Mouse (Mus musculus) lung, adult 2 months (tissue): Measurements from ENCODE around the gene Ppp1r12a. TPM values are rescaled to one million over a fixed set of nuclear protein-coding genes. Genes with fewer than 3 reads are reported as not detected.

Experiments
- DNase-seq: peaks from one replicate; pipeline ENCODE4 v3.0.0; 2022
- H3K4me1 ChIP-seq: fragments of 200-500 bp; 2 replicates; pipeline ENCODE4 v1.6.1; 2011; ENCODE audit warnings: low read length; ENCODE audit not compliant: control insufficient read depth, insufficient read depth
- H3K4me3 ChIP-seq: fragments of 200-500 bp; replicated peaks from 2 replicates; pipeline ENCODE3; 2011; ENCODE audit warnings: low read depth, mild to moderate bottlenecking, control low read depth, low read length; ENCODE audit errors: extremely low read depth
- CTCF ChIP-seq: fragments of 200-500 bp; IDR thresholded peaks from 2 replicates; pipeline ENCODE4 v1.5.1; 2011; ENCODE audit warnings: mild to moderate bottlenecking, low read length, control low read depth; ENCODE audit not compliant: insufficient read depth
- POLR2A ChIP-seq: fragments of 200-500 bp; IDR thresholded peaks from 2 replicates; pipeline ENCODE4 v1.6.1; 2011; ENCODE audit warnings: low read depth, mild to moderate bottlenecking, control low read depth, low read length, borderline replicate concordance; ENCODE audit errors: extremely low read depth
- WGBS: fragments of 180-500 bp; shearing (Covaris S2); methylation state at CpG from one replicate; pipeline ENCODE4 v1.1.7; 2018; 5-methylcytosine and 5-hydroxymethylcytosine counted together
- polyA plus RNA-seq: library from polyadenylated mRNA; depleted of rRNA; stranded (reverse); fragments of >200 nt; gene quantifications from 2 replicates; pipeline ENCODE4 v1.2.3, GENCODE M21; 2012

Ppp1r12a gene
- polyA plus RNA-seq, 1 experiment: 32.9 TPM

DNA sequence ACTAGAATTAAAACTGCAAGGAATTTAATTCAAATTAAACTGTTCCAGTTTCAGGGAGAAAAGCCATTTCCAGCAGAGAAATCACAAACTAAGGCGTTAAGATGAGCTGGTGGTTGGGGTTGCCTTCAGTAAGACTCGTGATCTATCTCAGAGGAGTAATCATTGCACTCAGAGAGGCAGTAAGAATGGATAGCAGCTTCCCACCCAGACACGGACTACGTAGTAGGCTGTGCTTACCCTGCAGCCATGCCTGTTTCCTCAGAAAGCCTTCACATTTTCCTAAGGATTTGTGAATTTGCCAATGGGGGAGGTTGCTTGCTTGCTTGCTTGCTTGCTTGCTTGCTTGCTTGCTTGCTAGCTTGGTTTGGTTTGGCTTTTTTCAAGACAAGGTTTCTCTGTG, 122.5 kb downstream of the Ppp1r12a start:
- TF ChIP-seq POLR2A (no peak), CTCF (no peak)
- 90% methylated on average over 4 of the region's 4 CpGs for WGBS
- no peak for DNase-seq
- H3K4me1 ChIP-seq: no peaks in the 10 kb centered on the region
- no peak overlapping the region for H3K4me3 ChIP-seq

DNA sequence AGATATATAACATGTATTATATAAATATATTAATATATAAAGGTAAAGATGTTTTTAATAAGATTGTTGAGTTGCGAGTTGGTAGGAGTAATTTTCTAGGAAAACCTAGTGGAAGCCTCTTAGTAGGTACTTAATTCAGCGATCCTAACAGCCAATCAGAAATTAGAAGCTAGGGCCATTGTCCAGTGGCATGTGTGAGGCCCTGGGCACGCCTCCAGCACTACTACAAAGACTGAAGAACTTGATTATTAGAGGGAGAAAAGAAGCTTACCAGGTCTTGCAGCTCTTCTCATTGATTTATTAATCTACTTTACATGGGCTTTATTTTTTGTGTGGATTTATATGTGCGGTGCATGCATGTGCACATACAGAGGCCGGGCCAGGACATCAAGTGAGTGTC, 123.0 kb downstream of the Ppp1r12a start:
- no peak for TF ChIP-seq CTCF
- no peak for TF ChIP-seq POLR2A
- 95% methylated on average over 5 of the region's 5 CpGs for WGBS
- DNase-seq: no peak

DNA sequence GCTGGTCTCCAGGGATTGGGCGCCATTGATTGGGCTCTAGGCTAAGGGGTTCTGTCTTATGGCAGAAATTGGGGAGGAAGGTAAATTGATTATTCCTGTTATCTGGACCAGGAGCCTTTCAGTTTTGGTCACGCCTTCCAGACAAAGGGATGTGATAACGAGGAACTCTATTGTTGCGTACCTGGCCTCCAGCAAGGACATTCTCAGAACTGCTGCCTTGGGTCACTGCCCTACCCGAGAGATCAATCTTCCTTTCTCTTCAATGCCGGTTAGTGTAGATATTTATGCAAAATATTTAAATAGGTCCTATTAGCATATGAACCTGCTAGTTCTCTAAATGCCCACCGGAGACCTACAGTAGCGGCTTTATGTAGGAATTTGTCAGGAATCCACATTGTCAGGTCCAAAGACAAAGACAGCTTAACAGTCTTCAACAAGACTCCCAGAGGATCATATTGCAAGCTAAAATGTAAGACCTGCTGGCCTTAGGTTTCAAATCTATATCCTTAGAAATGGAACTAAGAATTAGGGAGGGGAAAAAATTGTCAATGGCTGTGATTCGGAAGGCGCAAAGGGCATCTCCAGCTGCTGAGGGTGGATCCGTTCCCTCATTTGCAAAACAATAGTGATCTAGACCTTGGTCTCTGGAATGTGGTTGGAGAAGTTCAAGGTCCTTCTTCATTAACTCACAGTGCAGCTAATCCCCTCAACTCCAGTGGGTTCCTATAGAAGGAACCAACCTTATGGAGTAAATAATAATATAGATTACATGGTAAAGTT, 124.9 kb downstream of the Ppp1r12a start:
- DNase-seq: no peak
- no peaks in the 10 kb centered on the region for H3K4me1 ChIP-seq
- no peak overlapping the region for H3K4me3 ChIP-seq
- TF ChIP-seq CTCF (no peak), POLR2A (no peak)
- 84% methylated on average over 11 of the region's 11 CpGs for WGBS

More for the DNA sequence above, 123.0 kb downstream of the Ppp1r12a start:
- Histone ChIP-seq H3K4me1 (no peaks in the 10 kb centered on the region), H3K4me3 (no peak overlapping the region)

GRCm38 (mm10) chr10:108287438-108287801, 125.4 kb downstream of the Ppp1r12a start:
- WGBS: 56% methylated on average over 4 of the region's 4 CpGs
- no peak overlapping the region for H3K4me3 ChIP-seq
- DNase-seq: no peak
- H3K4me1 ChIP-seq: no peaks in the 10 kb centered on the region
- TF ChIP-seq POLR2A: no peak
- no peak for TF ChIP-seq CTCF

GRCm38 (mm10) chr10:108290046-108290445, 128.1 kb downstream of the Ppp1r12a start:
- no peak for DNase-seq
- H3K4me3 ChIP-seq: no peak overlapping the region
- 93% methylated on average over 13 of the region's 13 CpGs for WGBS
- no peak for TF ChIP-seq POLR2A
- TF ChIP-seq CTCF: no peak
- no peaks in the 10 kb centered on the region for H3K4me1 ChIP-seq

DNA sequence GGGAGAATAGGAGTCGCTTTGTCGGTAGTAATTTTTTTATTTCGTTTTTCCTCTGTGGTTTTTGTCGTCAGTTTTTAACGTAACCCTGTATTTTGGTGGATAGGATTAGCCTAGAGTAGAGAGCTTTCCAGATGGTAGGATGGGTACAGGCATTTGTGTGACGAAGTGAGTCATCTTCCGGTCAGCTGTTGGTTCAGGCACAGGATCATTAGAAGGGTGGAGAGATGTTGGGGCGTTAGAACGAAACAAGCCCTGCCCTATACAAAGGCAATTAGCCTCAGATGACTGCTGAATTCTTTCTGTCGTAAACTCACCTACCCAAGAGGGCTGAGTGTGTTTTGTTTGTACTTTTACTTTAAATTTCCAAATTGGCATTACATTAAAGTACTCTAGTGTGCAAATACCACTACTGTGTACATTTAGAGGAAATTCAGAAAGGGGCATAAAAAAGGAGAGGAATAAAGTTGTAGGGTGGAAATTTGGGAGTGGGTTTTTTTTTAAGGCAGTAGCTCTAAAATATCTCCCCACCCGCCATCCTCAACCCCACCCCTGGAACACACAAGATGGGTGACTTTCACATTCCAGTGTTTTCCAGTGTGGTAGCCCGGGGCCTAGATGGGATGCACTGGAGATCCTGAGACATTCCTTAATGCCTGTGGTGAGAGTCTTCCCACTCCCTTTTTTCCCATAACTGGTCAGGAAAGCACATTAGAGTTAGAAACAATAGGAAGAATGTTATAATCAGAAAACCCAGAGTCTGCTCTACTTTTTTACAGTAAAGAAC, 129.9 kb downstream of the Ppp1r12a start:
- no peak overlapping the region for H3K4me3 ChIP-seq
- TF ChIP-seq POLR2A (no peak), CTCF (no peak)
- H3K4me1 ChIP-seq: no peaks in the 10 kb centered on the region
- no peak for DNase-seq
- 78% methylated on average over 12 of the region's 12 CpGs for WGBS

DNA sequence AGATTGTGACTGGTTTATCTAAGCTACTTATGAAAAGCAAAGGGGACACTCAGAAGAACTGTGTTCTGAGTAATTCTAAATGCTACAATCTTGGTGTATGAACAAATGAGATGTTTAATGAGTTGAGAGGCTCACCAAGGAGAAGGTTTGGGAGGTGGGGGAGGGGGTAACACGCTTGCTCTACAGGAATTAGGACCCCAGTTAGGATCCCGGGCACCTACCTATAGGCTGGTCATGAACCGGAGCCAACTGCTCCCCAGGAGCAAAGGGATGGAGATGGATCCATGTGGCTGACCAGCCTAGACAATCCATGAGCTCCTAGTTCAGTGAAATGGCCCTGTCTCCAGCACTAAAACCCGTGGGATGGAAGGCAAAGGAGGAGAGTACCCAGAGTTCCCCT, 130.7 kb downstream of the Ppp1r12a start:
- DNase-seq: no peak
- WGBS: 85% methylated on average over 4 of the region's 4 CpGs
- H3K4me3 ChIP-seq: no peak overlapping the region
- TF ChIP-seq CTCF (no peak), POLR2A (no peak)
- H3K4me1 ChIP-seq: no peaks in the 10 kb centered on the region

- WGBS: 86% methylated on average over 16 of the region's 16 CpGs
- TF ChIP-seq POLR2A (no peak), CTCF (no peak)
- H3K4me1 ChIP-seq: no peaks in the 10 kb centered on the region
- no peak overlapping the region for H3K4me3 ChIP-seq
- DNase-seq: no peak
Observed at GRCm38 (mm10) chr10:108293620-108294195, 131.7 kb downstream of the Ppp1r12a start.

DNA sequence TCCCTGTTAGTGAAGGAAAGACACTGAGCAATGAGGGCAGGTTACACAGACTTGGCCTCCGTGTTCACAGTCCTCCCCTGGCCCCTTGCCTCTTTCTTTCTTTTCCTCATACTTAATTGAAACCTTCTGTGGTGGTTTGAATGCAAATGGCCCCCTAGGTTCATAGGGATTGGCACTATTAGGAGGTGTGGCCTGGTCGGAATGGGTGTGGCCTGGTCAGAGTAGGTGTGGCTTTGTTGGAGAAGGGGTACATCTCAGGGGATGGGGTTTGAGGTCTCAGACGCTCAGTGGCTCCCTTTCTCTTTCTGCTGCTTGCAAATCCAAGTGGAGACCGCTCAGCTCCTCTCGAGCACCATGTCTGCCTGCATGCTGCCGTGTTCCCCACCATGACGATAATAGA, 132.8 kb downstream of the Ppp1r12a start:
- no peak for TF ChIP-seq POLR2A
- DNase-seq: no peak
- H3K4me1 ChIP-seq: no peaks in the 10 kb centered on the region
- 89% methylated on average over 7 of the region's 7 CpGs for WGBS
- no peak overlapping the region for H3K4me3 ChIP-seq

- no peak for TF ChIP-seq CTCF
- TF ChIP-seq POLR2A: no peak
- no peak overlapping the region for H3K4me3 ChIP-seq
- DNase-seq: no peak
- H3K4me1 ChIP-seq: no peaks in the 10 kb centered on the region
- WGBS: 82% methylated on average over 7 of the region's 7 CpGs
Observed at GRCm38 (mm10) chr10:108296446-108296845, 134.5 kb downstream of the Ppp1r12a start.
